Mouse (Mus musculus) gastrocnemius, postnatal 36 days (tissue): ENCODE data around the gene Cpsf6. TPM values are rescaled to one million over a fixed set of nuclear protein-coding genes. Genes with fewer than 3 reads are reported as not detected.

Experiments used
- total RNA-seq, 2 experiments: library from RNA; stranded (reverse); gene quantifications; 2 replicates each; pipeline ENCODE4 v1.2.3; 2021

Gene Cpsf6
- total RNA-seq, 2 experiments from 2014 or later = 18.9 to 20.3 TPM

Other genes with a start within 250 kb of the Cpsf6 start
- 1 to 10 TPM; 7.6 to 8.9 TPM for gene Frs2, start 231.5 kb downstream of the Cpsf6 start, total RNA-seq
- 10 to 100 TPM; 12.8 to 14.8 TPM for gene Yeats4, start 155.5 kb downstream of the Cpsf6 start, total RNA-seq
- gene 9530003J23Rik, start 141.3 kb downstream of the Cpsf6 start, total RNA-seq = not detected
- 10 to 100 TPM; 32.0 to 47.2 TPM for gene Lyz2, start 97.7 kb downstream of the Cpsf6 start, total RNA-seq
- 1 to 10 TPM; 3.9 to 6.4 TPM for gene Lyz1, start 87.1 kb downstream of the Cpsf6 start, total RNA-seq
- 1 to 10 TPM; 2.6 to 2.7 TPM for gene Cpm, start 249.5 kb upstream of the Cpsf6 start, total RNA-seq